Mouse (Mus musculus) forebrain, embryonic 14.5 days (tissue): Measurements from ENCODE around the gene 4930556J24Rik. TPM values are rescaled to one million over a fixed set of nuclear protein-coding genes. Genes with fewer than 3 reads are reported as not detected.
A peak's percentile ranks its signal among the peaks of the same experiment; 100 is the strongest.

Experiments used
- ATAC-seq: fragments of 200-750 bp; cut with Nextera tagmentation; 2 replicates; pipeline ENCODE4 v1.8.0; 2017; ENCODE audit warnings: mild to moderate bottlenecking, moderate library complexity
- DNase-seq: peaks from one replicate; pipeline ENCODE4 v3.0.0-alpha.2; 2015; ENCODE audit warnings: low spot score
- H3K27ac ChIP-seq: fragments of 300-500 bp; sonication (generic); 2 replicates; pipeline ENCODE4 v1.5.1; 2014; ENCODE audit warnings: low read depth, mild to moderate bottlenecking, control low read depth, low read length, moderate library complexity
- H3K27me3 ChIP-seq: fragments of 300-500 bp; sonication (generic); replicated peaks from 2 replicates; pipeline ENCODE4 v1.6.1; 2014; ENCODE audit warnings: low read length, control low read depth, mixed read lengths; ENCODE audit not compliant: control insufficient read depth, insufficient read depth
- H3K36me3 ChIP-seq: fragments of 300-500 bp; sonication (generic); 2 replicates; pipeline ENCODE4 v1.6.1; 2014; ENCODE audit warnings: low read length, control low read depth; ENCODE audit not compliant: control insufficient read depth, insufficient read depth
- H3K4me1 ChIP-seq: fragments of 300-500 bp; sonication (generic); 2 replicates; pipeline ENCODE4 v1.6.1; 2014; ENCODE audit warnings: antibody characterized with exemption, low read length, control low read depth; ENCODE audit not compliant: control insufficient read depth, insufficient read depth
- H3K4me2 ChIP-seq: fragments of 300-500 bp; sonication (generic); 2 replicates; pipeline ENCODE4 v1.6.1; 2014; ENCODE audit warnings: mild to moderate bottlenecking, control low read depth, low read length
- H3K4me3 ChIP-seq: fragments of 300-500 bp; sonication (generic); 2 replicates; pipeline ENCODE4 v1.5.1; 2014; ENCODE audit warnings: low read depth, low read length, control low read depth
- H3K9ac ChIP-seq: fragments of 300-500 bp; sonication (generic); 2 replicates; pipeline ENCODE4 v1.6.1; 2014; ENCODE audit warnings: mild to moderate bottlenecking, low read length, control low read depth, moderate library complexity
- H3K9me3 ChIP-seq: fragments of 300-500 bp; sonication (generic); replicated peaks from 2 replicates; pipeline ENCODE4 v1.6.1; 2016; ENCODE audit warnings: low read length, control low read depth, mixed read lengths; ENCODE audit not compliant: control insufficient read depth
- WGBS: fragments of 180-500 bp; shearing (Covaris S2); extraction: QIAGEN DNeasy Blood & Tissue Kit; methylation state at CpG from one replicate; pipeline ENCODE4 v1.1.7; 2014; 5-methylcytosine and 5-hydroxymethylcytosine counted together
- polyA plus RNA-seq: library from polyadenylated mRNA; unstranded; fragments of >200 nt; fragmentation: Nextera tagmentation; extraction: Ambion mirVana; gene quantifications from 2 replicates; pipeline ENCODE4 v1.2.1, GENCODE M21; 2014

4930556J24Rik gene
- polyA plus RNA-seq, 1 experiment from 2014 or later = not detected

- Histone ChIP-seq H3K27ac (no peak overlapping the region), H3K36me3 (no peaks in the 10 kb centered on the region), H3K9me3 (no peaks in the 10 kb centered on the region), H3K4me2 (peak overlapping the region; percentile 44), H3K4me1 (no peaks in the 10 kb centered on the region), H3K27me3 (peaks cover 31% of the 10 kb centered on the region), H3K9ac (no peak overlapping the region), H3K4me3 (peak overlapping the region; percentile 16)
- DNase-seq = peak; percentile 25
- 6% methylated on average over 66 of the region's 66 CpGs for WGBS
- ATAC-seq = no peak
These were observed 21.6 kb upstream of the 4930556J24Rik start for GRCm38 (mm10) chr11:3997978-3998720.

- WGBS = 85% methylated on average over 3 of the region's 3 CpGs
- H3K27me3 ChIP-seq = peaks cover 31% of the 10 kb centered on the region
- H3K9me3 ChIP-seq = no peaks in the 10 kb centered on the region
- no peak overlapping the region for H3K9ac ChIP-seq
- DNase-seq (no peak), ATAC-seq (no peak)
- H3K4me1 ChIP-seq = no peaks in the 10 kb centered on the region
- H3K36me3 ChIP-seq = no peaks in the 10 kb centered on the region
- no peak overlapping the region for H3K4me2 ChIP-seq
- H3K4me3 ChIP-seq = no peak overlapping the region
- H3K27ac ChIP-seq = no peak overlapping the region
These were observed 20.3 kb upstream of the 4930556J24Rik start for GRCm38 (mm10) chr11:3996840-3997239.

- no peak for DNase-seq
- no peak overlapping the region for H3K27ac ChIP-seq
- no peaks in the 10 kb centered on the region for H3K4me1 ChIP-seq
- no peaks in the 10 kb centered on the region for H3K9me3 ChIP-seq
- H3K9ac ChIP-seq = no peak overlapping the region
- WGBS = 85% methylated on average over 5 of the region's 5 CpGs
- H3K4me2 ChIP-seq = no peak overlapping the region
- no peaks in the 10 kb centered on the region for H3K36me3 ChIP-seq
- H3K4me3 ChIP-seq = no peak overlapping the region
- peaks cover 31% of the 10 kb centered on the region for H3K27me3 ChIP-seq
- no peak for ATAC-seq
These were observed 18.9 kb upstream of the 4930556J24Rik start for GRCm38 (mm10) chr11:3995511-3995910.

GRCm38 (mm10) chr11:3993914-3994313 lies 17.3 kb upstream of the 4930556J24Rik start:
- no peak overlapping the region for H3K4me2 ChIP-seq
- peaks cover 20% of the 10 kb centered on the region for H3K27me3 ChIP-seq
- no peak for DNase-seq
- ATAC-seq = no peak
- no peak overlapping the region for H3K4me3 ChIP-seq
- H3K9ac ChIP-seq = no peak overlapping the region
- no peaks in the 10 kb centered on the region for H3K4me1 ChIP-seq
- H3K9me3 ChIP-seq = no peaks in the 10 kb centered on the region
- no peaks in the 10 kb centered on the region for H3K36me3 ChIP-seq
- H3K27ac ChIP-seq = no peak overlapping the region
- 86% methylated on average over 6 of the region's 6 CpGs for WGBS

- 79% methylated on average over 6 of the region's 6 CpGs for WGBS
- Histone ChIP-seq H3K4me2 (no peak overlapping the region), H3K36me3 (no peaks in the 10 kb centered on the region), H3K9me3 (no peaks in the 10 kb centered on the region), H3K4me1 (no peaks in the 10 kb centered on the region), H3K27me3 (peaks cover 12% of the 10 kb centered on the region), H3K27ac (no peak overlapping the region), H3K9ac (no peak overlapping the region), H3K4me3 (no peak overlapping the region)
- no peak for DNase-seq
- no peak for ATAC-seq
These were observed 16.6 kb upstream of the 4930556J24Rik start for GRCm38 (mm10) chr11:3993132-3993531.

GRCm38 (mm10) chr11:3989748-3990147 lies 13.2 kb upstream of the 4930556J24Rik start:
- 38% methylated on average over 3 of the region's 3 CpGs for WGBS
- Histone ChIP-seq H3K4me1 (no peaks in the 10 kb centered on the region), H3K27me3 (no peaks in the 10 kb centered on the region), H3K36me3 (no peaks in the 10 kb centered on the region), H3K4me3 (no peak overlapping the region), H3K4me2 (no peak overlapping the region), H3K27ac (no peak overlapping the region), H3K9me3 (no peaks in the 10 kb centered on the region), H3K9ac (no peak overlapping the region)
- DNase-seq (no peak), ATAC-seq (no peak)

GRCm38 (mm10) chr11:3983863-3984745 lies 7.5 kb upstream of the 4930556J24Rik start:
- Histone ChIP-seq H3K27me3 (0 out of 2 replicates have a peak, but pooled peaks cover 3% of the 10 kb centered on the region), H3K9me3 (no peaks in the 10 kb centered on the region), H3K9ac (peak overlapping the region; percentile 56), H3K4me2 (peak overlapping the region; percentile 60), H3K36me3 (peaks cover 24% of the 10 kb centered on the region), H3K27ac (no peak overlapping the region), H3K4me3 (peak overlapping the region; percentile 32), H3K4me1 (no peaks in the 10 kb centered on the region; the same call in none of the 2 replicates)
- ATAC-seq (no peak), DNase-seq (no peak)
- 15% methylated on average over 15 of the region's 15 CpGs for WGBS

GRCm38 (mm10) chr11:3983291-3983862 lies 6.8 kb upstream of the 4930556J24Rik start, which contains the start of gene Gal3st1:
Gene Gal3st1, plus strand, starts transcription at chr11:3983636.
- H3K9me3 ChIP-seq = no peaks in the 10 kb centered on the region
- H3K27me3 ChIP-seq = 0 out of 2 replicates have a peak, but pooled peaks cover 3% of the 10 kb centered on the region
- H3K4me2 ChIP-seq = peak within 1 kb of the TSS; percentile 60
- no peak within 1 kb of the TSS for H3K27ac ChIP-seq
- peaks cover 32% of the 10 kb centered on the region for H3K36me3 ChIP-seq
- H3K9ac ChIP-seq = peak within 1 kb of the TSS; percentile 56
- no peaks in the 10 kb centered on the region; the same call in none of the 2 replicates for H3K4me1 ChIP-seq
- DNase-seq (peak; percentile 23), ATAC-seq (peak; percentile 55)
- H3K4me3 ChIP-seq = peak within 1 kb of the TSS; percentile 32
- 0% methylated on average over 31 of the region's 37 CpGs for whole genome bisulfite sequencing
